Mouse (Mus musculus): Measurements from ENCODE around the gene Kcnj10. TPM values are rescaled to one million over a fixed set of nuclear protein-coding genes. Genes with fewer than 3 reads are reported as not detected.

The Kcnj10 gene
- total RNA-seq, 1 experiment from 2014 or later, result not detected

Other genes with a start within 250 kb of the Kcnj10 start
- gene Pex19, start 214.5 kb upstream of the Kcnj10 start, total RNA-seq (2017), result 44.6 and 52.9 TPM in 2 replicates
- gene Dcaf8, start 193.1 kb upstream of the Kcnj10 start, total RNA-seq (2017), result 196 and 208 TPM in 2 replicates
- 8.8 and 10.5 TPM in 2 replicates for gene Pea15a, start 134.4 kb upstream of the Kcnj10 start, total RNA-seq (2017)
- not detected in 2 replicates for gene Casq1, start 121.3 kb upstream of the Kcnj10 start, total RNA-seq (2017)
- not detected in 2 replicates for gene Atp1a4, start 82.8 kb upstream of the Kcnj10 start, total RNA-seq (2017)
- 21.8 and 25.9 TPM in 2 replicates for gene Igsf8, start 79.6 kb upstream of the Kcnj10 start, total RNA-seq (2017)
- gene Atp1a2, start 43.1 kb upstream of the Kcnj10 start, total RNA-seq (2017), result not detected in 2 replicates
- gene Kcnj9, start 11.9 kb upstream of the Kcnj10 start, total RNA-seq (2017), result not detected in 2 replicates
- gene Pigm, start 35.3 kb downstream of the Kcnj10 start, total RNA-seq (2017), result 17.4 and 19.5 TPM in 2 replicates
- not detected in 2 replicates for gene Slamf9, start 134.1 kb downstream of the Kcnj10 start, total RNA-seq (2017)
- 1.1 and 1.9 TPM in 2 replicates for gene Igsf9, start 140.6 kb downstream of the Kcnj10 start, total RNA-seq (2017)
- 251 and 258 TPM in 2 replicates for gene Tagln2, start 158.8 kb downstream of the Kcnj10 start, total RNA-seq (2017)
- gene Cfap45, start 179.6 kb downstream of the Kcnj10 start, total RNA-seq (2017), result 1.2 and 2.9 TPM in 2 replicates
- gene Vsig8, start 214.7 kb downstream of the Kcnj10 start, total RNA-seq (2017), result not detected in 2 replicates
- gene Slamf8, start 249.4 kb downstream of the Kcnj10 start, total RNA-seq (2017), result 0.50 and 1.3 TPM in 2 replicates

All from hematopoietic stem cell, adult 5-6 weeks (primary cell).